ENCODE assay signal across 13 mouse cellular contexts in the genomic region with DNA sequence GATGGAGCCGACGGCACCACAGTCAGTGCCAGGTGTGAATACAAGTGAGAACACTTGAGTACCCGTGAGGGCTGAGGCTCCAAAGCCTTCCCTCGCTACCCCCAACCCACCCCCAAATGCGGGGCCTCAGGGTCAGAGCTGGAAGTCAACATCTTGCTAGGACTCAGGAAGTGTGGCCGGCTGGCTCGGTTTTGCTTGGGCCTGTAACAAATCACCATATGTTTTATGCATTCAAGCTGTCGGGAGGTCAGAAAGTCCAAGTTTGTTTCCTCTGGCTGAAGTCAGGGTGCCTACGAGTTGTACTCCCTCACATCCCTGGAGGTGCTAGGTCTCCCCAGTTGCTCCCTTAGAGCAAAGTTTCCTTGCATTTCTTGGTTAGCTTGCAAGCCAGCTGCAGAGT. TPM values are rescaled to one million over a fixed set of nuclear protein-coding genes. Genes with fewer than 3 reads are reported as not detected.
A peak's percentile ranks its signal among the peaks of the same experiment; 100 is the strongest.
DNase-seq lines count a peak whose midpoint lies in the region; ATAC-seq and TF ChIP-seq lines count a peak whose summit lies in the region.
"Had no signal": no experiment of that assay in that cellular context is flagged by ENCODE, and none has a peak within 500 bp of the region (broad histone marks: within the 10 kb centered on the region; RNA-seq: fewer than 3 reads in every experiment).

No protein-coding gene starts in this region.

- H3K9ac ChIP-seq in lung, embryonic 14.5 days, result no peak overlapping the region
- H3K9ac ChIP-seq in heart, postnatal 0 days (replicated peaks; ENCODE audit: low read depth, low read length), result no peak overlapping the region
- no peak overlapping the region for H3K9ac ChIP-seq in limb, embryonic 12.5 days (replicated peaks)
- H3K9ac ChIP-seq: hindbrain, embryonic 12.5 days; liver, embryonic 12.5 days; midbrain, embryonic 15.5 days had no signal

- no peak for TF ChIP-seq EP300 in heart, postnatal 0 days (IDR thresholded peaks at IDR 0.05; ENCODE audit: low read depth)

- no peaks in the 10 kb centered on the region for H3K9me3 ChIP-seq in lung, embryonic 14.5 days (ENCODE audit: low read depth, low read length)
- no peaks in the 10 kb centered on the region for H3K9me3 ChIP-seq in heart, postnatal 0 days (replicated peaks; ENCODE audit: control insufficient read depth, low read length)
- no peaks in the 10 kb centered on the region for H3K9me3 ChIP-seq in limb, embryonic 12.5 days
- H3K9me3 ChIP-seq: hindbrain, embryonic 12.5 days; liver, embryonic 12.5 days; midbrain, embryonic 15.5 days had no signal

- H3K27ac ChIP-seq in lung, embryonic 14.5 days (ENCODE audit: low read depth), result no peak overlapping the region
- H3K27ac ChIP-seq in heart, postnatal 0 days (ENCODE audit: low read depth), result peak overlapping the region; percentile 94
- H3K27ac ChIP-seq in limb, embryonic 12.5 days, result peak overlapping the region; percentile 45; the same call in 1 of the 2 replicates
- H3K27ac ChIP-seq: hindbrain, embryonic 12.5 days; liver, embryonic 12.5 days; midbrain, embryonic 15.5 days had no signal

- peak; percentile 55 for DNase-seq in embryo, embryonic 10 days (ENCODE audit: low spot score)
- no peak for DNase-seq in embryo, embryonic 9.5 days (ENCODE audit: extremely low spot score)
- peak; percentile 69 for DNase-seq in lung, embryonic 14.5 days
- DNase-seq in lung, postnatal 14 days, result no peak
- DNase-seq in heart, postnatal 0 days (ENCODE audit: low spot score), result no peak
- DNase-seq in ovary, postnatal 10 days (ENCODE audit: low spot score), result no peak
- no peak for DNase-seq in yolk sac, embryonic 10.5 days (ENCODE audit: low spot score)
- DNase-seq: adrenal gland, postnatal 25 days; retina, postnatal 1 day had no signal

- H3K27me3 ChIP-seq in lung, embryonic 14.5 days (ENCODE audit: insufficient read depth, low read length), result no peaks in the 10 kb centered on the region
- H3K27me3 ChIP-seq in heart, postnatal 0 days (ENCODE audit: control insufficient read depth, insufficient read depth, low read length), result no peaks in the 10 kb centered on the region
- H3K27me3 ChIP-seq in limb, embryonic 12.5 days, result no peaks in the 10 kb centered on the region
- H3K27me3 ChIP-seq: hindbrain, embryonic 12.5 days had no signal

- WGBS in lung, embryonic 14.5 days, result 27% methylated on average over 9 of the region's 9 CpGs
- 50% methylated on average over 9 of the region's 9 CpGs for WGBS in heart, postnatal 0 days
- 25% methylated on average over 9 of the region's 9 CpGs for WGBS in limb, embryonic 12.5 days

- no peak for TF ChIP-seq CTCF in lung, embryonic 14.5 days (IDR thresholded peaks at IDR 0.05; ENCODE audit: low read depth)
- no peak for TF ChIP-seq CTCF in heart, postnatal 0 days (IDR thresholded peaks at IDR 0.05; ENCODE audit: low read depth)

- no peak overlapping the region for H3K4me3 ChIP-seq in lung, embryonic 14.5 days (ENCODE audit: low read depth, low read length)
- H3K4me3 ChIP-seq in heart, postnatal 0 days (ENCODE audit: low read depth, low read length), result no peak overlapping the region
- H3K4me3 ChIP-seq in limb, embryonic 12.5 days (replicated peaks), result no peak overlapping the region
- H3K4me3 ChIP-seq: hindbrain, embryonic 12.5 days; liver, embryonic 12.5 days; midbrain, embryonic 15.5 days had no signal

- H3K36me3 ChIP-seq in lung, embryonic 14.5 days (ENCODE audit: insufficient read depth), result no peaks in the 10 kb centered on the region
- no peaks in the 10 kb centered on the region for H3K36me3 ChIP-seq in heart, postnatal 0 days (replicated peaks; ENCODE audit: control insufficient read depth, insufficient read depth, low read length)
- peaks cover 22% of the 10 kb centered on the region; the same call in 1 of the 2 replicates for H3K36me3 ChIP-seq in limb, embryonic 12.5 days
- H3K36me3 ChIP-seq: hindbrain, embryonic 12.5 days; liver, embryonic 12.5 days; midbrain, embryonic 15.5 days had no signal

- peaks cover 62% of the 10 kb centered on the region for H3K4me1 ChIP-seq in lung, embryonic 14.5 days (ENCODE audit: insufficient read depth)
- peaks cover 74% of the 10 kb centered on the region for H3K4me1 ChIP-seq in heart, postnatal 0 days (ENCODE audit: control insufficient read depth, insufficient read depth)
- peaks cover 65% of the 10 kb centered on the region for H3K4me1 ChIP-seq in limb, embryonic 12.5 days (replicated peaks)

- ATAC-seq in lung, embryonic 14.5 days (ENCODE audit: insufficient read depth), result no peak
- ATAC-seq in heart, postnatal 0 days (ENCODE audit: insufficient read depth, low read depth), result no peak
- no peak for ATAC-seq in limb, embryonic 12.5 days (ENCODE audit: insufficient number of reproducible peaks, insufficient read depth, low FRiP score, low TSS enrichment, low read depth)
- ATAC-seq: liver, embryonic 12.5 days; midbrain, embryonic 15.5 days had no signal

- no peak overlapping the region for H3K4me2 ChIP-seq in lung, embryonic 14.5 days
- no peak overlapping the region for H3K4me2 ChIP-seq in heart, postnatal 0 days (ENCODE audit: low read depth, low read length)
- no peak overlapping the region for H3K4me2 ChIP-seq in limb, embryonic 12.5 days
- H3K4me2 ChIP-seq: hindbrain, embryonic 12.5 days; liver, embryonic 12.5 days; midbrain, embryonic 15.5 days had no signal

RNA-seq across cellular contexts. Expression of gene Umps, which starts 27.2 kb away (rescaled TPM):
- polyA plus RNA-seq in lung, embryonic 14.5 days (2014; fragmentation: Nextera tagmentation; extraction: Ambion mirVana), result 69.9 and 71.1 TPM in 2 replicates
- 14.3 and 15.0 TPM in 2 replicates for total RNA-seq in heart, postnatal 0 days (2014; rRNA removed; ENCODE audit: low replicate concordance)
- polyA plus RNA-seq in heart, postnatal 0 days (2015; fragmentation: Nextera tagmentation; extraction: Ambion mirVana), result 12.5 and 12.6 TPM in 2 replicates
- polyA plus RNA-seq in limb, embryonic 12.5 days (2016; fragmentation: Nextera tagmentation; extraction: Ambion mirVana), result 67.9 and 69.2 TPM in 2 replicates

Comparison
In these comparisons a context has a peak if more than half of its experiments do, and no peak if none do; other contexts are left out.
1. DNase-seq: peak in embryo, embryonic 10 days (single experiment) and lung, embryonic 14.5 days (single experiment); none in embryo, embryonic 9.5 days (single experiment), lung, postnatal 14 days (single experiment), heart, postnatal 0 days (single experiment), ovary, postnatal 10 days (single experiment) and yolk sac, embryonic 10.5 days (single experiment).